Mouse (Mus musculus) thymus, adult 2 months (tissue): Measurements from ENCODE around the gene Coch.

Experiments
- CTCF ChIP-seq: fragments of 200-500 bp; IDR thresholded peaks from 2 replicates; pipeline ENCODE4 v1.5.1; 2012; ENCODE audit warnings: mild to moderate bottlenecking, control low read depth, low read length, moderate library complexity, borderline replicate concordance; ENCODE audit not compliant: control insufficient read depth, poor library complexity, insufficient read depth; ENCODE audit errors: extremely low read depth
- POLR2A ChIP-seq: fragments of 200-500 bp; IDR thresholded peaks from 2 replicates; pipeline ENCODE4 v1.6.1; 2012; ENCODE audit warnings: mild to moderate bottlenecking, low read length, control low read depth, moderate library complexity; ENCODE audit not compliant: control insufficient read depth, poor library complexity, insufficient read depth; ENCODE audit errors: extremely low read depth

- TF ChIP-seq POLR2A (no peak), CTCF (no peak)
Observed at GRCm38 (mm10) chr12:51636260-51636659, 43.1 kb downstream of the Coch start.
